Mouse (Mus musculus) CD4-positive helper T cell, adult 2 months (primary cell): ENCODE measurements at regions not wholly inside any gene's neighbourhood (a gene's known extent, or its start where the extent isn't known, plus 50 kb on each side); places are given as distances from the start of the nearest gene placed in this dataset.

Experiments
- DNase-seq: peaks from one replicate; pipeline ENCODE4 v3.0.0-alpha.2; 2012; ENCODE audit warnings: low read depth, missing footprints, low spot score

GRCm38 (mm10) chr3:149626186-149626585 lies 635.8 kb upstream of the Adgrl2 start:
- no peak for DNase-seq

- DNase-seq = no peak
Measured at GRCm38 (mm10) chr3:149625497-149625896, 635.1 kb upstream of the Adgrl2 start.

GRCm38 (mm10) chr3:149625066-149625465 lies 634.7 kb upstream of the Adgrl2 start:
- DNase-seq = no peak

GRCm38 (mm10) chr3:149623851-149624532 lies 633.6 kb upstream of the Adgrl2 start:
- no peak for DNase-seq

- DNase-seq = peak; percentile 7
Measured at GRCm38 (mm10) chr3:149603865-149604264, 613.5 kb upstream of the Adgrl2 start.

- no peak for DNase-seq
Measured at GRCm38 (mm10) chr3:149601276-149601675, 610.9 kb upstream of the Adgrl2 start.

- no peak for DNase-seq
Measured at GRCm38 (mm10) chr3:149594470-149594869, 604.1 kb upstream of the Adgrl2 start.

- no peak for DNase-seq
Measured at GRCm38 (mm10) chr3:149585769-149586168, 595.4 kb upstream of the Adgrl2 start.

GRCm38 (mm10) chr3:149581141-149581540 lies 590.8 kb upstream of the Adgrl2 start:
- no peak for DNase-seq

GRCm38 (mm10) chr3:149575678-149576077 lies 585.3 kb upstream of the Adgrl2 start:
- DNase-seq = no peak

GRCm38 (mm10) chr3:149566853-149567252 lies 576.5 kb upstream of the Adgrl2 start:
- no peak for DNase-seq

GRCm38 (mm10) chr3:149550231-149550951 lies 560.0 kb upstream of the Adgrl2 start:
- no peak for DNase-seq

GRCm38 (mm10) chr3:149547045-149547444 lies 556.7 kb upstream of the Adgrl2 start:
- DNase-seq = peak; percentile 4

GRCm38 (mm10) chr3:149546256-149546655 lies 555.9 kb upstream of the Adgrl2 start:
- DNase-seq = no peak

GRCm38 (mm10) chr3:149534183-149534582 lies 543.8 kb upstream of the Adgrl2 start:
- DNase-seq = no peak

- DNase-seq = no peak
Measured at GRCm38 (mm10) chr3:149530026-149530607, 539.8 kb upstream of the Adgrl2 start.

GRCm38 (mm10) chr3:149526509-149526908 lies 536.2 kb upstream of the Adgrl2 start:
- DNase-seq = no peak

- no peak for DNase-seq
Measured at GRCm38 (mm10) chr3:149519575-149519929, 529.2 kb upstream of the Adgrl2 start.

GRCm38 (mm10) chr3:149518928-149519574 lies 528.7 kb upstream of the Adgrl2 start:
- no peak for DNase-seq

- DNase-seq = no peak
Measured at GRCm38 (mm10) chr3:149517537-149517936, 527.2 kb upstream of the Adgrl2 start.

- DNase-seq = no peak
Measured at GRCm38 (mm10) chr3:149509178-149509577, 518.8 kb upstream of the Adgrl2 start.

GRCm38 (mm10) chr3:149508671-149509070 lies 518.3 kb upstream of the Adgrl2 start:
- DNase-seq = no peak
